Mouse (Mus musculus): ENCODE measurements around the gene Dcaf15. TPM values are rescaled to one million over a fixed set of nuclear protein-coding genes. Genes with fewer than 3 reads are reported as not detected.

The Dcaf15 gene
- polyA plus RNA-seq, 1 experiment from 2014 or later, result 3.2 TPM

GRCm38 (mm10) chr8:84128277-84128676, 23.7 kb upstream of the Dcaf15 start:
- no peak for ATAC-seq (ENCODE audit: insufficient read depth)
- H3K9ac ChIP-seq, result no peak overlapping the region
- no peaks in the 10 kb centered on the region for H3K9me3 ChIP-seq (replicated peaks)
- 47% methylated on average over 8 of the region's 8 CpGs for WGBS (ENCODE audit: insufficient replicate concordance)
- H3K4me2 ChIP-seq, result no peak overlapping the region
- no peak overlapping the region for H3K27ac ChIP-seq (replicated peaks)
- no peaks in the 10 kb centered on the region for H3K4me1 ChIP-seq (replicated peaks)
- 0 out of 2 replicates have a peak, but pooled peaks cover 4% of the 10 kb centered on the region for H3K36me3 ChIP-seq (replicated peaks)
- 0 out of 2 replicates have a peak, but pooled peaks cover 3% of the 10 kb centered on the region for H3K27me3 ChIP-seq
- no peak overlapping the region for H3K4me3 ChIP-seq (replicated peaks)

- Histone ChIP-seq H3K4me3 (replicated peaks) (no peak overlapping the region), H3K4me2 (no peak overlapping the region), H3K9me3 (replicated peaks) (no peaks in the 10 kb centered on the region), H3K27ac (replicated peaks) (no peak overlapping the region), H3K36me3 (replicated peaks) (no peaks in the 10 kb centered on the region), H3K9ac (no peak overlapping the region), H3K27me3 (0 out of 2 replicates have a peak, but pooled peaks cover 3% of the 10 kb centered on the region), H3K4me1 (replicated peaks) (no peaks in the 10 kb centered on the region)
- no peak for ATAC-seq (ENCODE audit: insufficient read depth)
- WGBS (ENCODE audit: insufficient replicate concordance), result 32% methylated on average over 17 of the region's 17 CpGs
These were observed 22.8 kb upstream of the Dcaf15 start for GRCm38 (mm10) chr8:84127202-84127901.

DNA sequence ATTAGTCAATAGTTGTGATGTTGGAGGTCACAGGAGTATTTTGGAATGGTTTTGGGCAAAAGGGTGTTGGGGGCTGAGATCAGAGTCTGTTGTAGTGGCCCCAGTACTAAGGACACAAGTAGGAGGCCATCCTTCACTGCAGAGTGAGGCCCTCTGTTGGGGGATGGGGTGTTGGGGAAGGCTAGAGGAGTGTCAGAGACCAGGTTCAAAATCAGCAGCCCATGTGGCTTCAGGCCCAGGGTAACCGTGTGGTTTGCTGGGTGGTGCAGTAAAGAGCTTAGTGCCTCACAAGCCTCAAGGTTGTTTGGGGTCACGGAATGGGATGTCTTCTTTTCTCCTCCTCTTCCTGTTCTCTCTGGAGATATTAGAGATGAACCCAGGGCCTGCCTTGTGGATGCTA, 22.2 kb upstream of the Dcaf15 start:
- no peak overlapping the region for H3K4me3 ChIP-seq (replicated peaks)
- no peaks in the 10 kb centered on the region for H3K9me3 ChIP-seq (replicated peaks)
- no peak overlapping the region for H3K4me2 ChIP-seq
- H3K4me1 ChIP-seq (replicated peaks), result no peaks in the 10 kb centered on the region
- no peak for ATAC-seq (ENCODE audit: insufficient read depth)
- no peaks in the 10 kb centered on the region for H3K36me3 ChIP-seq (replicated peaks)
- 0 out of 2 replicates have a peak, but pooled peaks cover 3% of the 10 kb centered on the region for H3K27me3 ChIP-seq
- no peak overlapping the region for H3K27ac ChIP-seq (replicated peaks)
- no peak overlapping the region for H3K9ac ChIP-seq
- WGBS (ENCODE audit: insufficient replicate concordance), result 26% methylated on average over 2 of the region's 2 CpGs

DNA sequence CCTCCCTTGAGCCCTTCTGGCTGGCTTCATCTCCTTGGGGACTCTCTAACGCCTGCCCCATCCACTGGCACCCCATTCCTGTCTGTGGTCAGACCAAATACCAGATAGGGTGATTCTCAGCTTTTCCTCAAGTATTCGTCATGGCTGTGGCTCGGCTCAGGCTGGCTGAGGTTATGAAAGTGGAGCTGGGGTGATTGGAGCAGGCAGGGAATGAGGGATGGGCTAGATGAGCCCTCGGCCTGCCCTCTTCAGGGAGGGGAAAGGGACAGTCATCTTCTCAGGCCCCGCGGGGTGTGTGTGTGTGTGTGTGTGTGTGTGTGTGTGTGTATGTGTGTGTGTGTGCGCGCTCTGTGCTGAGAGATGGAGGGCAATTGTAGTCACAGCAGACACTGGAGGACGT, 21.1 kb upstream of the Dcaf15 start, which contains the start of gene Podnl1:
Gene Podnl1, plus strand, starts transcription at position 334 of the 400 bp plus-strand sequence.
- H3K4me2 ChIP-seq, result no peak within 1 kb of the TSS
- 0 out of 2 replicates have a peak, but pooled peaks cover 3% of the 10 kb centered on the region for H3K27me3 ChIP-seq
- H3K9me3 ChIP-seq (replicated peaks), result no peaks in the 10 kb centered on the region
- H3K36me3 ChIP-seq (replicated peaks), result no peaks in the 10 kb centered on the region
- no peak within 1 kb of the TSS for H3K9ac ChIP-seq
- no peak within 1 kb of the TSS for H3K27ac ChIP-seq (replicated peaks)
- no peak for ATAC-seq (ENCODE audit: insufficient read depth)
- WGBS (ENCODE audit: insufficient replicate concordance), result 59% methylated on average over 9 of the region's 9 CpGs
- H3K4me3 ChIP-seq (replicated peaks), result no peak within 1 kb of the TSS
- no peaks in the 10 kb centered on the region for H3K4me1 ChIP-seq (replicated peaks)

DNA sequence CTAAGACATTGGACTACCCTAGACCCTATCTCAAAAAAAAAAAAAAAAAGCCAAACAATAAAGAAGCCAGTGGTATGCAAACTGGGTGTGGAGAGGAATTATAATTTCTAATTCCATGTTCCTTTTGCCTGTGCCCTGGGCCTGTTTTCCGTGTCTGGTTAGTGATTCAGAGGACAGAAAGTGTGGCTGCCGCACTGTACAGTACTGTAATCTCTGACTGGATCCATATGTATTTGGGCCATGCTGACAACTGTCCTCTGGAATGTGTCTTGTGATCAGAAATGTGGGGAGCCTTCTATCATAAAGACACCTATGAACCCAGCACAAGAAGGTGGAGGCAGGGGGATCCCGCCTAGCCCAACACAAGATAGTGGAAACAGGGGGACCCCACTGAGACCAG, 17.6 kb upstream of the Dcaf15 start:
- WGBS (ENCODE audit: insufficient replicate concordance), result 65% methylated on average over 3 of the region's 3 CpGs
- Histone ChIP-seq H3K9ac (no peak overlapping the region), H3K4me1 (replicated peaks) (no peaks in the 10 kb centered on the region), H3K4me3 (replicated peaks) (no peak overlapping the region), H3K27me3 (0 out of 2 replicates have a peak, but pooled peaks cover 5% of the 10 kb centered on the region), H3K27ac (replicated peaks) (no peak overlapping the region), H3K9me3 (replicated peaks) (no peaks in the 10 kb centered on the region), H3K4me2 (no peak overlapping the region), H3K36me3 (replicated peaks) (no peaks in the 10 kb centered on the region)
- ATAC-seq (ENCODE audit: insufficient read depth), result no peak

DNA sequence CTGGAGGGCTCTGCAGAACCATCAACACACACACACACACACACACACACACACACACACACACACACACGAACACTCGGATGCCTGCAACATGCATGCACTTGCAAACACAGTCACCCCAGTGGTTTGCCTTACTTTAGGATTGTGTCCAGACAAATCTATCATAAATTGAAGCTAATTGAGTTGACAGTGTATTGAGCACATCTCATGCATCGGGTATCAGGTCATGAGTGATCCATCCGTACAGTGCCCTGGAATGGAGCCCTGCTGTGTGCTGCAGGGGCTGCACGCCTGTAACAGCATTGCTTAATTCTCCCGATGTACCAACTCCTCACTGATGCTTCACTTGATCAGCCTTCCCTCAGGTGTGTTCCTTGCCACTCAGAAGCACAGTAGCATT, 11.1 kb upstream of the Dcaf15 start:
- 65% methylated on average over 6 of the region's 6 CpGs for WGBS (ENCODE audit: insufficient replicate concordance)

DNA sequence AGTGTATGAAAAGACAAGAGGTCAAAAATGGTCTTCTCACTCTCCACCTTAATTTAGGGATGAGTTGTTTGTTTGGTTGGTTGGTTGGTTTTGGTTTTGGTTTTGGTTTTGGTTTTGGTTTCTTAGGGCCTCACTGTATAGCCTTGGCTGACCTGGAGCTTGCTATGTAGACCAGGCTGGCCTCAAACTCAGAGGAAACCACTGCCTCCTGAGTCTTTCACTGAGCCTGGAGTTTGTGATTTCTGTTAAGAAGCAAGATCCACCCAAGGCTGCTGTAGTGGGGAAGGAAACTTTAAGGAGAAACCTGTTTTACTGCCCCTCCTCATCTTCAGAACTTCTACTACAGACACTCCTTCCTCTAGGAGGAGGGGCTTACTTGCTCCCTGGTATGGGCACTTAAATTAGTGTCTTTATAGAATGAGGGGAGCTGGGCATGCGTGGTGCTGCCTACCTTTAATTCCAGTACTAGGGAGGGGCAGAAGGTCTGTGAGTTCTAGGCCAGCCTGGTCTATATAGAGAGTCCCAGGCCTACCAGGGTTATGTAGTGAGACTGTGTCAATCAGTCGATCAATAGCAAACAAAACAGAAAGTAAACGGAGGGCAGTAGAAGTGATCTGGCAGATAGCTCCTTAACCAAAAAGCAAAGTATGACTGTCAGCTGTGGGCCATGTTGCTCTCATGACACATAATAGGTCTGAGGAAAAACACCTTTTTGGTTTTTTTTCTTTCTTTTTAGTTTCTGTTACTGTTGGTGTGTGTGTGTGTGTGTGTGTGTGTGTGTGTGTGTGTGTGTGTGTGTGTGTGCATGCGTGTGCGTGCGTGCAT, 1.9 kb upstream of the Dcaf15 start:
- no peak overlapping the region for H3K9ac ChIP-seq

More for the DNA sequence above, 11.1 kb upstream of the Dcaf15 start:
- Histone ChIP-seq H3K4me2 (no peak overlapping the region), H3K27me3 (0 out of 2 replicates have a peak, but pooled peaks cover 5% of the 10 kb centered on the region), H3K4me3 (replicated peaks) (no peak overlapping the region), H3K4me1 (replicated peaks) (no peaks in the 10 kb centered on the region), H3K9ac (no peak overlapping the region), H3K36me3 (replicated peaks) (no peaks in the 10 kb centered on the region), H3K9me3 (replicated peaks) (no peaks in the 10 kb centered on the region), H3K27ac (replicated peaks) (no peak overlapping the region)
- no peak for ATAC-seq (ENCODE audit: insufficient read depth)

GRCm38 (mm10) chr8:84105676-84106075, 1.1 kb upstream of the Dcaf15 start:
- peaks cover 12% of the 10 kb centered on the region for H3K36me3 ChIP-seq (replicated peaks)
- H3K27me3 ChIP-seq, result no peaks in the 10 kb centered on the region
- H3K9me3 ChIP-seq (replicated peaks), result no peaks in the 10 kb centered on the region
- no peak overlapping the region for H3K9ac ChIP-seq
- no peak for ATAC-seq (ENCODE audit: insufficient read depth)
- WGBS (ENCODE audit: insufficient replicate concordance), result 67% methylated on average over 2 of the region's 2 CpGs
- peaks cover 34% of the 10 kb centered on the region for H3K4me1 ChIP-seq (replicated peaks)
- H3K4me2 ChIP-seq, result peak overlapping the region; percentile 85
- H3K4me3 ChIP-seq (replicated peaks), result peak overlapping the region; percentile 89
- H3K27ac ChIP-seq (replicated peaks), result no peak overlapping the region

More for the DNA sequence above, 1.9 kb upstream of the Dcaf15 start:
- no peak overlapping the region for H3K4me3 ChIP-seq (replicated peaks)
- H3K27ac ChIP-seq (replicated peaks), result no peak overlapping the region
- H3K36me3 ChIP-seq (replicated peaks), result peaks cover 11% of the 10 kb centered on the region
- peaks cover 34% of the 10 kb centered on the region for H3K4me1 ChIP-seq (replicated peaks)
- WGBS (ENCODE audit: insufficient replicate concordance), result 83% methylated on average over 6 of the region's 6 CpGs
- no peak overlapping the region for H3K4me2 ChIP-seq
- H3K27me3 ChIP-seq, result no peaks in the 10 kb centered on the region
- no peak for ATAC-seq (ENCODE audit: insufficient read depth)
- no peaks in the 10 kb centered on the region for H3K9me3 ChIP-seq (replicated peaks)

- Histone ChIP-seq H3K36me3 (replicated peaks) (peaks cover 12% of the 10 kb centered on the region), H3K4me3 (replicated peaks) (peak overlapping the region; percentile 89), H3K4me1 (replicated peaks) (peaks cover 34% of the 10 kb centered on the region), H3K9me3 (replicated peaks) (no peaks in the 10 kb centered on the region), H3K27ac (replicated peaks) (peak overlapping the region; percentile 83), H3K9ac (peak overlapping the region; percentile 82), H3K4me2 (peak overlapping the region; percentile 85), H3K27me3 (no peaks in the 10 kb centered on the region)
- peak; percentile 73 for ATAC-seq (ENCODE audit: insufficient read depth)
- 1% methylated on average over 26 of the region's 29 CpGs for WGBS (ENCODE audit: insufficient replicate concordance)
These were observed 347 bp downstream of the Dcaf15 start for GRCm38 (mm10) chr8:84104221-84104620.

DNA sequence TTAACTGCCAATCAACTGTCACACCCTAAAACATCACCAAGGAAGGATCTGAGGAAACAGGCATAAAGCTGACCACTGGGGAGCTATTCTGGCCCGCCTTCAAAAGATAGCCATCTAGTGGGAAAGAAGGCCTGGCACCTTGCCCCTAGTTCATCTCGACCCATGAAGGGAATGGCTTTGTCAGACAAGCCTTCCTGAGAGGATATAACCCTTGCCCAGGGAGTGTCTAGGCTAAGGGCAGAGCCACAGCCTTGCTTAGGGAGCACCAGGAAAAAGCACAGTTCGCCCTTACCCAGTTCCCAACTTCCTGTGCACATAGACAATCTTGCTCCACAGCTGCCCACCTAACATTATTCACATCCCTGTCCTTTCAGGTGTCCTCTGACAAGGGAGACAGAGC, 967 bp downstream of the Dcaf15 start:
- 36% methylated on average over 3 of the region's 3 CpGs for WGBS (ENCODE audit: insufficient replicate concordance)
- no peak for ATAC-seq (ENCODE audit: insufficient read depth)
- H3K27ac ChIP-seq (replicated peaks), result peak overlapping the region; percentile 83

More for the DNA sequence above, 967 bp downstream of the Dcaf15 start:
- peak overlapping the region; percentile 85 for H3K4me2 ChIP-seq
- peaks cover 34% of the 10 kb centered on the region for H3K4me1 ChIP-seq (replicated peaks)
- no peaks in the 10 kb centered on the region for H3K9me3 ChIP-seq (replicated peaks)
- H3K9ac ChIP-seq, result peak overlapping the region; percentile 82
- H3K4me3 ChIP-seq (replicated peaks), result peak overlapping the region; percentile 89
- no peaks in the 10 kb centered on the region for H3K27me3 ChIP-seq
- peaks cover 17% of the 10 kb centered on the region for H3K36me3 ChIP-seq (replicated peaks)

Data from liver, embryonic 15.5 days (tissue).